Mouse (Mus musculus): ENCODE measurements around the gene Rbm34.
"Not testable (repeated sequence)": the region's sequence is repeated elsewhere in the genome, so short reads cannot be mapped to it uniquely, and the experiment has no call there.

Rbm34 gene

GRCm38 (mm10) chr8:126919255-126919654 lies 51.6 kb downstream of the Rbm34 start:
- Histone ChIP-seq H3K27me3 (ENCODE audit: control insufficient read depth, insufficient read depth, low read length, poor library complexity, severe bottlenecking) (no peaks in the 10 kb centered on the region), H3K36me3 (ENCODE audit: control insufficient read depth, insufficient read depth, low read length, poor library complexity, severe bottlenecking) (no peaks in the 10 kb centered on the region)
- no peak for DNase-seq (ENCODE audit: low read depth, low spot score)

DNA sequence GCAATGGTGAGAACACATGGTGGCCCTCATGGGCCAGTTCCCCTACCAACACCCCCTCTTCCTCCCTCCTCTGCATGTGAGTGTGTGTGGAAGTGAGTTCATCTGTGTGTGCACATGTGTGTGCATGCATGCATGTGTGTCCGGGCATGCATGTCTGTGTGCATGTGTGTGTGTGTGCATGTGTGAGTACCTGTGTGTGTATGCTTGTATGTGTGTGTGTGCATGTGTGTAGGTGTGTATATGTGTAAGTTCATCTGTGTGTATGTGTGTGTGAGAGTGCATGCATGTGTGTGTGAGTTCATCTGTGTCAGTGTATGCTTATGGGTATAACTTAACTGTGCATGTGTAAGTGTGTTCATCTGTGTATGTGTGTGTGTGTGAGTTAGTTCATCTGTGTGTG lies 52.5 kb downstream of the Rbm34 start:
- H3K27me3 ChIP-seq (ENCODE audit: control insufficient read depth, insufficient read depth, low read length, poor library complexity, severe bottlenecking), result no peaks in the 10 kb centered on the region
- DNase-seq (ENCODE audit: low read depth, low spot score), result peak; percentile 11
- no peaks in the 10 kb centered on the region for H3K36me3 ChIP-seq (ENCODE audit: control insufficient read depth, insufficient read depth, low read length, poor library complexity, severe bottlenecking)

- H3K27me3 ChIP-seq (ENCODE audit: control insufficient read depth, insufficient read depth, low read length, poor library complexity, severe bottlenecking), result no peaks in the 10 kb centered on the region
- no peaks in the 10 kb centered on the region for H3K36me3 ChIP-seq (ENCODE audit: control insufficient read depth, insufficient read depth, low read length, poor library complexity, severe bottlenecking)
- no peak for DNase-seq (ENCODE audit: low read depth, low spot score)
These were observed 53.5 kb downstream of the Rbm34 start for GRCm38 (mm10) chr8:126917179-126917905.

GRCm38 (mm10) chr8:126916611-126917010 lies 54.3 kb downstream of the Rbm34 start:
- DNase-seq (ENCODE audit: low read depth, low spot score), result no peak
- Histone ChIP-seq H3K27me3 (ENCODE audit: control insufficient read depth, insufficient read depth, low read length, poor library complexity, severe bottlenecking) (no peaks in the 10 kb centered on the region), H3K36me3 (ENCODE audit: control insufficient read depth, insufficient read depth, low read length, poor library complexity, severe bottlenecking) (no peaks in the 10 kb centered on the region)

- no peak for DNase-seq (ENCODE audit: low read depth, low spot score)
- H3K36me3 ChIP-seq (ENCODE audit: control insufficient read depth, insufficient read depth, low read length, poor library complexity, severe bottlenecking), result no peaks in the 10 kb centered on the region
- H3K27me3 ChIP-seq (ENCODE audit: control insufficient read depth, insufficient read depth, low read length, poor library complexity, severe bottlenecking), result no peaks in the 10 kb centered on the region
These were observed 56.1 kb downstream of the Rbm34 start for GRCm38 (mm10) chr8:126914609-126915375.

- H3K36me3 ChIP-seq (ENCODE audit: control insufficient read depth, insufficient read depth, low read length, poor library complexity, severe bottlenecking); DNase-seq (ENCODE audit: low read depth, low spot score); H3K27me3 ChIP-seq (ENCODE audit: control insufficient read depth, insufficient read depth, low read length, poor library complexity, severe bottlenecking): not testable (repeated sequence)
These were observed 56.8 kb downstream of the Rbm34 start for GRCm38 (mm10) chr8:126914107-126914490.

DNA sequence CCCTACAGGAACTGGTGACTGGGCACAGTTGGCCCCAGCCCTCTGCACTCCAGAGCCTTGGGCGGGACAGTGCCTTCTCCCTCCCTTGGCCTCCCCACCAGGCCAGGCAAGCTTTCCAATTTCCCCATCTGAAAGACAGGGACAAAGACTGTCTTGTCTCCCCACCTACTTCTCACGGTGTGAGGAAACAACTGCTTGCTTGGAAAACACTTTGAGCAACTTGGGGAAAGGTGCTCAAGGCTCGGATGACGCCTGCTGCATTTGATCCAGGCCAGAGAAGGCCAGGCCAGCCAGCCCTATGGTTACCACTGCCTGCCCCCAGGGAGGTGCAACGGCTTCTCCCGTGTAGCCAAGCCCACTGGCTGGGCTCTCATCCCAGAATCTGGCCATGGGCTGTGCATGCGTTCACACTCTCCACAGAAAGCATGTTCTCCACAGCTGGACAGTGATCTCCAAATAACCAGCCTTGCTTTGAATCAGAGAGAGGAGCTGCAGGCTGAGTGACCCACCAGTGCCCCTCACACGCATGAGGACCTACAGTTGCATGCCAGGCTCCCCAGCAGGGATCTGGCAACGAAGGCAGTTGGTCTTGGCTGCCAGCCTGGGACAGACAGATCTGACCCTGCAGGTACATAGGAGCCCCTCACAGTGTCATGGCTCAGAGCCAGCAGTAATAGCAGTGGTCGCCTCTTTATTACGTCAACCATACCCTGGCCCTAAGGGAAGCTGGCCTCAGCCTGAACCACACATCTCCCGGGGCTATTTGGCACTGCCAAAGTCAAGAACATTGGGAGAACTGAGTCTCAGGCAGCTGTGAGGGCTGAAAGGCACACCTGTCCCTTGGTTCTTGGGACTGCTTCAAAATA lies 57.4 kb downstream of the Rbm34 start:
- DNase-seq (ENCODE audit: low read depth, low spot score), result no peak
- H3K36me3 ChIP-seq (ENCODE audit: control insufficient read depth, insufficient read depth, low read length, poor library complexity, severe bottlenecking), result no peaks in the 10 kb centered on the region
- no peaks in the 10 kb centered on the region for H3K27me3 ChIP-seq (ENCODE audit: control insufficient read depth, insufficient read depth, low read length, poor library complexity, severe bottlenecking)

GRCm38 (mm10) chr8:126909371-126909802 lies 61.5 kb downstream of the Rbm34 start:
- H3K36me3 ChIP-seq (ENCODE audit: control insufficient read depth, insufficient read depth, low read length, poor library complexity, severe bottlenecking), result no peaks in the 10 kb centered on the region
- DNase-seq (ENCODE audit: low read depth, low spot score), result no peak

GRCm38 (mm10) chr8:126908805-126909204 lies 62.1 kb downstream of the Rbm34 start:
- Histone ChIP-seq H3K36me3 (ENCODE audit: control insufficient read depth, insufficient read depth, low read length, poor library complexity, severe bottlenecking) (no peaks in the 10 kb centered on the region), H3K27me3 (ENCODE audit: control insufficient read depth, insufficient read depth, low read length, poor library complexity, severe bottlenecking) (no peaks in the 10 kb centered on the region)
- DNase-seq (ENCODE audit: low read depth, low spot score), result peak; percentile 30

More at GRCm38 (mm10) chr8:126909371-126909802, 61.5 kb downstream of the Rbm34 start:
- H3K27me3 ChIP-seq (ENCODE audit: control insufficient read depth, insufficient read depth, low read length, poor library complexity, severe bottlenecking), result no peaks in the 10 kb centered on the region

- Histone ChIP-seq H3K27me3 (ENCODE audit: control insufficient read depth, insufficient read depth, low read length, poor library complexity, severe bottlenecking) (no peaks in the 10 kb centered on the region), H3K36me3 (ENCODE audit: control insufficient read depth, insufficient read depth, low read length, poor library complexity, severe bottlenecking) (no peaks in the 10 kb centered on the region)
- DNase-seq (ENCODE audit: low read depth, low spot score), result no peak
These were observed 62.9 kb downstream of the Rbm34 start for GRCm38 (mm10) chr8:126907968-126908367.

- Histone ChIP-seq H3K36me3 (ENCODE audit: control insufficient read depth, insufficient read depth, low read length, poor library complexity, severe bottlenecking) (no peaks in the 10 kb centered on the region), H3K27me3 (ENCODE audit: control insufficient read depth, insufficient read depth, low read length, poor library complexity, severe bottlenecking) (no peaks in the 10 kb centered on the region)
- DNase-seq (ENCODE audit: low read depth, low spot score), result no peak
These were observed 63.5 kb downstream of the Rbm34 start for GRCm38 (mm10) chr8:126907374-126907773.

DNA sequence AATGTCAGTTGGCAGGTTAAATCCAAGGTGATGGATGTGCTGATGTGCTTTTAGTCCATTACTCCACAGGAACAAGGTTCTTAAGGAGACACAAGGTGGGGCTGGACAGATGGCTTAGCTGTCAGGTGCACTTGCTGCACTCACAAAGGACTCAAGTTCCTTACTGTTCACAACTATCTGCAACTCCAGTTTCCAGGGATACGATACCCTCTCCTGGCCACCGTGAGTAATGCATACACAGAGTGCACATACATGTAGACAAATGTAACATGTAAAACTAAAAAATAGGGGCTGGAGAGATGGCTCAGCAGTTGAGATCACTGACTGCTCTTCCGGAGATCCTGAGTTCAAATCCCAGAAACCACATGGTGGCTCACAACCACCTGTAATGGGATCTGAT lies 65.5 kb downstream of the Rbm34 start:
- Histone ChIP-seq H3K36me3 (ENCODE audit: control insufficient read depth, insufficient read depth, low read length, poor library complexity, severe bottlenecking) (no peaks in the 10 kb centered on the region), H3K27me3 (ENCODE audit: control insufficient read depth, insufficient read depth, low read length, poor library complexity, severe bottlenecking) (no peaks in the 10 kb centered on the region)
- DNase-seq (ENCODE audit: low read depth, low spot score), result peak; percentile 59

GRCm38 (mm10) chr8:126903927-126904326 lies 66.9 kb downstream of the Rbm34 start:
- Histone ChIP-seq H3K27me3 (ENCODE audit: control insufficient read depth, insufficient read depth, low read length, poor library complexity, severe bottlenecking) (no peaks in the 10 kb centered on the region), H3K36me3 (ENCODE audit: control insufficient read depth, insufficient read depth, low read length, poor library complexity, severe bottlenecking) (no peaks in the 10 kb centered on the region)
- no peak for DNase-seq (ENCODE audit: low read depth, low spot score)

GRCm38 (mm10) chr8:126903224-126903895 lies 67.5 kb downstream of the Rbm34 start:
- Histone ChIP-seq H3K27me3 (ENCODE audit: control insufficient read depth, insufficient read depth, low read length, poor library complexity, severe bottlenecking) (no peaks in the 10 kb centered on the region), H3K36me3 (ENCODE audit: control insufficient read depth, insufficient read depth, low read length, poor library complexity, severe bottlenecking) (no peaks in the 10 kb centered on the region)
- DNase-seq (ENCODE audit: low read depth, low spot score), result no peak

Measured in splenic B cell, adult 2 months (primary cell).